Mouse (Mus musculus) myocyte (in vitro differentiated cells): Measurements from ENCODE around the gene 1810010D01Rik.

Experiments used
- CEBPB ChIP-seq: IDR thresholded peaks from 2 replicates; pipeline ENCODE4 v1.6.1; 2011; ENCODE audit warnings: mild to moderate bottlenecking, moderate library complexity; ENCODE audit not compliant: poor library complexity, insufficient read depth, severe bottlenecking
- E2F4 ChIP-seq: IDR thresholded peaks from one replicate; pipeline ENCODE4 v1.6.1; 2011; ENCODE audit warnings: mild to moderate bottlenecking, control low read depth, moderate library complexity; ENCODE audit not compliant: insufficient read depth
- MAX ChIP-seq: IDR thresholded peaks from one replicate; pipeline ENCODE4 v1.6.1; 2011; ENCODE audit warnings: low read depth, mild to moderate bottlenecking, control low read depth
- MYOD1 ChIP-seq, 3 experiments: IDR thresholded peaks; one replicate each; pipeline ENCODE4 v1.6.1; 2011; ENCODE audit warnings: control low read depth in 2 of 3, low read depth in 2 of 3, mild to moderate bottlenecking in 2 of 3, moderate library complexity in 1 of 3; ENCODE audit not compliant: insufficient read length in 2 of 3, control insufficient read depth in 1 of 3
- MYOG ChIP-seq, 3 experiments: IDR thresholded peaks; one replicate each; pipeline ENCODE4 v1.6.1; 2011; ENCODE audit warnings: control low read depth in 2 of 3, low read depth in 2 of 3, mild to moderate bottlenecking in 2 of 3; ENCODE audit not compliant: insufficient read length in 2 of 3, control insufficient read depth in 1 of 3, insufficient read depth in 1 of 3
- POLR2A ChIP-seq: IDR thresholded peaks from one replicate; pipeline ENCODE4 v1.6.1; 2011; ENCODE audit warnings: low read depth, mild to moderate bottlenecking, control low read depth, moderate library complexity; ENCODE audit not compliant: insufficient read length
- POLR2AphosphoS2 ChIP-seq: IDR thresholded peaks from one replicate; pipeline ENCODE4 v1.6.1; 2011; ENCODE audit warnings: low read depth, control low read depth; ENCODE audit not compliant: insufficient read length
- REST ChIP-seq: IDR thresholded peaks from one replicate; pipeline ENCODE4 v1.6.1; 2011; ENCODE audit warnings: mild to moderate bottlenecking, control low read depth, moderate library complexity; ENCODE audit not compliant: insufficient read depth, insufficient read length
- SRF ChIP-seq: IDR thresholded peaks from one replicate; pipeline ENCODE4 v1.6.1; 2011; ENCODE audit warnings: low read depth; ENCODE audit not compliant: control insufficient read depth, insufficient read length
- TCF12 ChIP-seq: IDR thresholded peaks from one replicate; pipeline ENCODE4 v1.6.1; 2011; ENCODE audit warnings: mild to moderate bottlenecking, control low read depth; ENCODE audit not compliant: poor library complexity, insufficient read depth, severe bottlenecking
- TCF3 ChIP-seq: IDR thresholded peaks from one replicate; pipeline ENCODE4 v1.6.1; 2011; ENCODE audit warnings: low read depth, control low read depth; ENCODE audit not compliant: insufficient read length
- USF1 ChIP-seq: IDR thresholded peaks from one replicate; pipeline ENCODE4 v1.6.1; 2011; ENCODE audit warnings: low read depth, mild to moderate bottlenecking, control low read depth, moderate library complexity

DNA sequence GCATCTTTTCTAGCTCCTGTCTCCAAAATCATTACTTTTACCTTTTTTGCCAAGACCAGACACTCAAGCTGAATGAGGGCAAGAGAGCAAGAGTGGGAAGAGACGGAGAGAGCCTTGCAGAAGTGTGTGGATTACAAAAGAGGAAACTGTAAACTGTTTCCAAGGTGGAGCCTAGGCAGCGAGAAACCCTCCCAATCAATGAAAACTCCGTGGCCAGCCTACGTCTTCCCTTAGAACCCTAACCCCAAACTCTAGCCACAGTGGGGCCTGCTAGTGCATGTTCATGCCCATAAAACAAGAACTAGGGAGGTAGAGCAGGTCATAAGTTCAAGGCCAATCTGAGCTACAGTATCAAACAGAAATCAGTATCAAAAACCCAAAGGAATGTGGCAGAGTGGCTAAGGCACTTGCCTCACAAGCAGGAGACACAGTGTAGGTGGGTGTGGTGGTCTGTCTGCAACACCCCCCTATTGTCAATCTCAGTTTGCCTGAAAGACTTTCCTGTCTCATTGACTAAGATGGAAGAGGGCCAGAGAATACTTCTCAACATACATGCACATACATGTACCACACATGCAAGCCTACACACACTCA, 2.7 kb upstream of the 1810010D01Rik start:
- no peak for TF ChIP-seq POLR2A
- no peak for TF ChIP-seq E2F4
- no peak for TF ChIP-seq TCF12
- no peak for TF ChIP-seq SRF
- TF ChIP-seq USF1 = no peak
- no peak for TF ChIP-seq MAX
- TF ChIP-seq CEBPB = no peak
- TF ChIP-seq MYOG (IDR thresholded peaks at IDR 0.05; ENCODE audit: control insufficient read depth in 1 of 3, insufficient read depth in 1 of 3, insufficient read length in 2 of 3, low read depth in 2 of 3) = no peak
- TF ChIP-seq REST = no peak
- TF ChIP-seq POLR2AphosphoS2 = no peak
- no peak for TF ChIP-seq MYOD1 (IDR thresholded peaks at IDR 0.05; ENCODE audit: control insufficient read depth in 1 of 3, insufficient read length in 2 of 3, low read depth in 2 of 3)
- no peak for TF ChIP-seq TCF3
